Mouse (Mus musculus) ovary, adult 18-20 months (tissue): ENCODE results near the gene Pqlc2.

Experiments
- DNase-seq: peaks from one replicate; pipeline ENCODE4 v3.0.0; 2022; ENCODE audit warnings: low spot score, mixed read lengths

Pqlc2 gene

DNA sequence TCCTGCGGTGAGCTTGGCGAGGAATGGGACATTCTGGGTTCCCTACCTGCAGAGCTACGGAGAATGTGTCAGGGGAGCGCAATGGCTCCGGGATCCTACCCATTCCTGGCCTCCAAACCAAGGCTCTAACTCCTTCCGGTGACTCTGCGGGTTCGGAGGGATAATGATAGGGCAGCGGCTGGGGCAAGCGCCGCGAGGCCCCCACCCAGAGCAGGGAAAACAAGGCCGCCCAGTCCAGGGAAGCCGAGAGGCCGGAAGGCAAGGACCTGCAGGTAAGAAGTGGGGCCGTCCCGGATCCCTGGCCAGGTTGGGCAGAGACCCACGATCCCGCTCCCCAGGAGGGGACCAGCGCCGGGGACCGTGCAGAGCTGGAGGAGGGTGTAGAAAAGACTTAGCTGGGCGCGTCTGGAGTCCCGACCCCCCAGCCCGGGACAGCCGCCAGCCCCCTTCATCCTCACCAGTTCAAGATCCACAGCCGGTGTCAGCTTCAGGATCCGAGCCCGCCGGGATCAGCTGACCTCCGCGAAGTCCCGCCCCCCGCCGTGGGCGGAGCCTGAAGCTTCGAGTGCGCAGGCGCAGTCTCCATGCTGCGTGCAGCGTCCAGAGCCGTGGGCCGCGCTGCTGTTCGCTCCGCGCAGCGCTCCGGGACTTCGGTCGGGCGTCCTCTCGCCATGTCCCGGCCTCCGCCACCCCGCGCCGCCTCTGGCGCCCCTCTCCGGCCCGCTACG is at the start of gene Pqlc2, which contains the start of gene Akr7a5:
Gene Pqlc2 (minus strand): TSS at position 538 of the 728 bp plus-strand sequence.
Gene Akr7a5 (plus strand): TSS at position 574 of the 728 bp plus-strand sequence.
- DNase-seq = peak; percentile 90

DNA sequence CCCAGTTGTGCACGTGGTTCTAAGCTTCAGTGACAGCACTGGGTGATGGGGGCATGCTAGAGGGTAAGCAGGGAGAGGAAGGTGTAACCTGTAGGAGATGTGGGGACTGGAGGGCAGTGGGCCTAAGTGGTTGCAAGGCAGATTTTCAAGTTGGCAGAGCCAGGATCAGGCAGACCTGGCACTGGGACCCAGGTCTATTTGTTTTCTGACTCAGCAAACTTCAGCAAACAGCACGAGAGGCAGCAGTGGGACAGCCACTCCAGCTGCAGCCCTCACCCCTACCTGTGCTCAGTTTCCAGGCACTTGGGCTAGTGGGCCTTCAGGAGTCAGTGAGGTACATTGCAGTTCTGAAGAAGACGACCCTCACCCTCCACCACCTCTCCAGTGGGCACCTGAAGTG is 46.7 kb upstream of the Pqlc2 start:
- no peak for DNase-seq

DNA sequence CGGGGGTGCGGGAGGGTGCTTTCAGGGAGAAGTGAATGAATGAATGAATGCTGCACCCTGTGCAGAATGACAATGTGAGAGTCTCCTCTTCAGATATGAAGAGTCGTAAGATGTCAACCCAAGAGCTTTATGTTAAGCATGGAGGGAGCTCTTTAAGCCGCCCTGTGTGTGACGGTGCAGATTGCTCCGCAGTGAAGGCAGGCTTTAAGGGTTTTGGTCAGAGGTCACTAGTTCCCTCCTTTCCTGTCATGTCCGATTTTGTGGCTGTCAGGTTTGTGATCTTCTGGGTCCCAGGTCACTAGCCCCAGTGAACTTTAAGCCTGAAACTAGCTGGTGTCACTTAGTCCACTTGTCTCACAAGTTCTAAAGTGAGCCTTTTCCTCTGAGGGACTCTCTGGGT is 42.3 kb upstream of the Pqlc2 start:
- DNase-seq = no peak

DNA sequence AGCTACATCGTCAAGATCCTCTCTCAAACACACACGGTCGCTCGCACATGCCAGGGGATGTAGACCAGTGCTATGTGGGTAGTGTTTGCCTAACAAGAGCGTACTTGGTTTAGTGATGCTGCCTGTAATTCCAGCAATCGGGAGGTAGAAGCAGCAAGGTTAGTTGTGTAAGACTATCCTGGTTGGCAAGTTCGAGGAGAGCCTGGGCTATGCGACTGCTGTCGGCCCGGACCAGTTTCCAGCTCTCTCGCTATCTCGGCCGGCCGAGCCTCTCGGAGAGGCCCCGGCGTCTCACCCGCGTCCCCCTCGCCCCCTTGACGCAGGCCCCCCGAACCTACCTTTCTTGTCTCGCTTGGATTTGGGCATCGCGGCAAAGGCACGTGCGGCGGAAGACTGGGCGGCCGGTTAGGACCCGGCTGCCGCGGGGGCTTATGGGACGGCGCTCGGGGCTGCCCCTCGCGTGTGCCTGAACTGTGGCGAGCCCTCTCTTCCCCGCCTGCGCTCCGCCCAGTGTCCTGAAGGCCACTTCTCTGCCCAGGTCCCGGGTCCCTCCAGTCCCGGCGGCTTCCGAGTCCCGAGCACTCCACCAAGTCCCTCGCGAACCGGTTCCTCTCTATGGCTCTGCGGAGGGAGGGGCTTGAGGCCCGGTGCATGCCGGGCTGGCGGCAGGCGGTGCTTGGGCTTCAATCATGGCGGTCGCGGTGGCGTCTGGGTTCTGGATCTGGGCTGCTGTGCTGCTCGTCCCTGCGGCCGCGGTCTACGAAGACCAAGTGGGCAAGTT is 41.6 kb upstream of the Pqlc2 start, which contains the start of the genes Mrto4, Emc1 and Ubr4:
Gene Mrto4 (minus strand): TSS at position 646 of the 781 bp plus-strand sequence.
Gene Emc1 (plus strand): TSS at position 657 of the 781 bp plus-strand sequence.
Gene Ubr4 (plus strand): TSS at position 679 of the 781 bp plus-strand sequence.
- DNase-seq = peak; percentile 75

DNA sequence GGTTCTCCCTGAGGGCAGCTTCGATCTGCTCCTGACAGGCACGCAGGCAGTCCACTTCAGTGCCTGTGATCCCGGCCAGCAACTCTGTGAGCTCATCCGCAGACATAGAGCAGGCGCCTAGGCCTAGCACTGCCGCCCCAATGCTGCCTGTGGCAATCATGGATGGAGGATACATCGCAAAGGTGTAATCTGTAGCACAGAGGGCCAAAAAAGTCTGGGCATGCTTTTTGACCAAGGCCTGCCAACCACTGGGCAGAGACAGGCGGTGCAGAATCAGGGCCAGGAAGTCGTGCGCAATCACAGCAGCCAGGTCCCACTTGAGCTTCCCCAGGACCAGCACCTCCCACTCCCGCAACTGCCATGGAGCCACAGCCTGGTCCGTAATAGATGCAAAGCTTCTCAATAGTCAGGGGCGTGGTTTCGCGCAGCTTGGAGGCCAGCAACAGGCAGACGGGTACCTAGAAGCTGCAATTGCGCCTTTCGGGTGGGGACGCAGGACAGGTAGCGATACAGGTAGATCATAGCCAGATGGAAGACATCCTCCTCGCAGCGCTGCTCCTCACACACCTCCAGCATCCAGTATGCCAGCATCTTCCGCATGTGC is 35.0 kb upstream of the Pqlc2 start:
- DNase-seq = no peak

DNA sequence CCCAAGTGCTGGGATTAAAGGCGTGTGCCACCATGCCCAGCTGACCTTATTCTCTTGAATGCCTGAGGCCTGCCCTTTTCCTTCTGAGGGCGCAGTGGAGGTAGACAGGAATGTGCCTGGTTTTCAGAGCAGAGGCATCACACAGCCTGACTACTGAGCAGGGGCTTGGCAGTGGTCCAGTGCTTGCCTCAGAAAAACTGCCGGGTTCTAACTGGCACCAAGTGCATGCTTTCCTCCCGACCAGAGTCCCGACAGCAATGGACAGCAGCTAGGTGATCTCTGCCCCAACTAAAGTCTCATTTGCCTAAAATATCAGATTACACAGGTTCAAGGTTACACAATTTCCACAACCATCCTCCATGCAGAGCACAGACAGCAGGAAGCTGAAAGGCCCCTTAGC is 33.2 kb upstream of the Pqlc2 start:
- peak; percentile 32 for DNase-seq

DNA sequence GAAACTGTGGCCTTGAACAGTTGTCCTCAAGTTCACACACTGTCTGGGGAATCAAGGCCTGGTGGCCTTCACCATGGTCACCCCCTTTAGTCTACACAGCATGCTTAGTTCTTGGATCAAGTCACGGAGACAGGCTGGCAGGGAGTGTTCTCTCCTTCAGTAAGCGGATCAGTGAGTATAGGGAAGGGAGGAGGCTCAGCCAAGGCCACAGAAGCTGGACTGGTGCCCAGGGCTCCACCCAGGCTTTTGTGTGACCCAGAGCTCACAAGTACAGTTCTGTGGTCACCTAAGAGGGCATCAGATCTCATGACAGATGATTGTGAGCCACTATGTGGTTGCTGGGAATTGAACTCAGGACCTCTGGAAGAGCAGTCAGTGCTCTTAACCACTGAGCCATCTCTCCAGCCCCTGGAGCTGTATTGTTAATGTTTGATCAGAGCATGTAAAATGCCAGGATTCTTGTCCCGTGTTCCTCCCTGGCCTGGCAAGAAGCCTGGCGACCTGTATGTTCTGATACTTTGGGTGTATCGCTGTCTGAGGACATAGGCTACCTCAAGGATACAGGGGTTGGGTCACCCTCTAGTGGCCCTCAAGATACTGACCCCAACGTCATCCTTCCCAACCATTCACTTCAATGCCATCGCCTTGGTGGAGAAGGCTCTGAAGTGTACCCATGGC is 31.2 kb upstream of the Pqlc2 start:
- DNase-seq = peak; percentile 78

DNA sequence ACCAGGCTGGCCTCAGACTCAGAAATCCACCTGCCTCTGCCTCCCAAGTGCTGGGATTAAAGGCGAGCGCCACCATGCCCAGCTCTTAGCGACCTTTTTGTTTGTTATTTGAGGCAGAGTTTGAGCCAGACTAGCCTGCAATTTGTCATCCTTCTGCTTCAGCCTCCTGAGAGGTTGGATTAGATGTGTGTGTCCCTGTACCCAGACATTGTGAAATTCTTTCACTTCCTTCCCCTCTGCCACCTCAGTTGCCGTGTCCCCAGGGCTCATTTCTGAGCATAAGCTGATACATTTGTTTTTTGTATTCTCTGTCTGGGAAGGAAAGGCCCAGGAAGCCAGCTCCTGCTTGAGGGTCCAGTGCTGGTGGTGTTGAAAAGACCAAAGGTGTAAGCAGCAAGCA is 30.3 kb upstream of the Pqlc2 start:
- DNase-seq = no peak

DNA sequence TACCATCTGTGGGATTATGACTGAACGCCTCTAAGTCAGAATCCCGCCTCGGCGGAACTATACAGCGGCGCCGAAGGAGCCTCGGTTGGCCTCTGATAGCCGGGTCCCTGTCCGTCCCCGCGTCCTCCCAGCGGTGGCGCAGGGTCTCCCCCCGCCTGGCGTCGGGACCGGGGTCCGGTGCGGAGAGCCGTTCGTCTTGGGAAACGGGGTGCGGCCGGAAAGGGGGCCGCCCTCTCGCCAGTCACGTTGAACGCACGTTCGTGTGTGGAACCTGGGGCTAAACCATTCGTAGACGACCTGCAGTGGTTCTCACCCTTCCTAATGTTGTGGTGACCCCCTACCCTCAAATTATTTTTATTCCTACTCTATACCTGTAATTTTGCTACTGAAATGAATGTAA is 27.6 kb upstream of the Pqlc2 start:
- DNase-seq = no peak

DNA sequence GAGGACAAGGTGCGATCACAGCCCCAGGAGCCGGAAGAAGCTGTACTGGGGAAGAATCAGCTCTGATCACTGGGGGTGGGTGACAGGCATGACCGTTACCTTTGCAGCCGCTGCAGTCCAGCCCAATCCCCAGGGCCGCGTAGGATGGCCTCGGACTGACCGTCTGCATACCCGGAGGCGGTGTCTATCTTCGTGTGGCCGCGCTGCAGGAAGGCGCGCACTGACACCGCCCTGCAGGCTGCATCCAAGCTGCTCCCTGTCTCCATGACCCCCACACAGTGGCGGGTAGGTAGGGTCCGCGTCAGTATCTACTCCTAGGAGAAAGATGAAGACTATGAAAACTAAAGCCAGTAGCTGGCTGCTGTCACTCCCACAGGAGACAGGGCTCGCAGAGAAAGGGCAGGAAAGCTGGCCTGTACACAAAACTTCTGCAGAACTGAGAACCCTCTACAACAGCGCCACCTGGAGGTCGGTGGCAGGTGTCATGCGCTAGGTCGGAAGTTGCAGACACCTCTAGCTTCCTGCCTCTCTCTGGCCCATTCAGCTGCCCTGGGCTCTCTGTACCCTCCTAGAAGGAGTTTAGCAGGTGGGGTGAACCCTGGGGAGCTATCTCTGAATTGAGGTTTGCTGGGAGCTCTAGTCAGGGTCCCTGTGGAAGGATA is 26.4 kb upstream of the Pqlc2 start:
- DNase-seq = peak; percentile 49

DNA sequence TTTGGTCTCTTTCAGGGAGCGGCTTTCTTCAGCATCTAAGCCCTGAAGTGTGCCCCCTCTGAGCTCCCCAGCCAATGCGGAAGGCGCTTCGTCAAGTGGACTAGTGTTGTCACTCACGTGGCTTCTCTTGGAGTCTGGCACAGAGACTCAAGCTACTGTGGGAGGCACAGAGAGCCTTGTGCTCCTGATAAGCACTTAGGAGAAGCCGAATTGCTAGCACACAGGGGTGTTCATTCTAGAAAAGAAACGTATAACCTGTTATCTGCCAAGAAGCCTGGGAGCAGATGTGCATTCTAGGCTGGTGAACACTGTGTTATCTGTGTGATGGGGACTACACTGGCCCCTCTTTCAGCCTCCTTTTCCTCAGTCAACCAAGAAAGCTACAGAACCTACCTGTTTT is 25.0 kb upstream of the Pqlc2 start:
- no peak for DNase-seq

DNA sequence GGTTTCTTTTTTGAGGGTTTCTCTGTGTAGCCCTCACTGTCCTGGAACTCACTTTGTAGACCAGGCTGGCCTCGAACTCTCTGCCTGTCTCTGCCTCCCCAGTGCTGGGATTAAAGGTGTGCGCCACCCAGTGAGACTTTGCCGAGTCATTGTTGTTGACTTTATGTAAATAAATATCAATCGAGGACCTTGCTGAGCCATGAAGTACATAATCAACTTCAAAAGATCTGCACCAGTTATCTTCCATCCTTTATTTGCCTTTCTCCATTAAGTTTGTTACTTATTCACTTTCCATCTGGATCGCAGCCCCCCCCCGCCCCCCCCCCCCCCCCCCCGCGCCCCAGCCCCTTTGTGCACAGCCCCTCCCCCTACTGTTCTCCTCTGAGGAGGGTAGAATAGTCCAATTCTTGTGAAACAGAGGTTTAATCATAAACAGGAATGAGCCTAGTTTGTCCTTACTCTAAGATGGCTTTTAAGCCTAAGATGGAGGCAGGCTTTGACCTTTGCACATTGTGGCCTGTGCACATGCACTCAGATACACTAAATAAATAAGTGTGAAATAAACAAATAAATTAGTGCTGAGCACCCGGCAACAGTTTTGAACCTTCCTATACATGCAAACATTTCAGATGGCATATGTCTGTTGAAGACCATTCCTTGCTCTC is 24.3 kb upstream of the Pqlc2 start:
- DNase-seq = no peak

DNA sequence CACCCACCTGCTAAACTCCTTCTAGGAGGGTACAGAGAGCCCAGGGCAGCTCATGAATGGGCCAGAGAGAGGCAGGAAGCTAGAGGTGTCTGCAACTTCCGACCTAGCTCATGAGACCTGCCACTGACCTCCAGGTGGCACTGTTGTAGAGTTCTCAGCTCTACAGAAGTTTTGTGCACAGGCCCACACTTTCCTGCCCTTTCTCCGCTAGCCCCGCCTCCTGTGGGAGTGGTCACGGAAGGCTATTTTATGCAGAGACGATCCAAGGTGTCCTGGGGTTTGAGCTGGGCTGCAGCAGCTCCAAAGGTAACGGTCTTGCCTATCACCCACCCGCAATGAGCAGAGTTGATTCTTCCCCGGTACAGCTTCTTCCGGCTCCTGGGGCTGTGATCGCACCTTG is 20.1 kb upstream of the Pqlc2 start:
- DNase-seq = peak; percentile 76

DNA sequence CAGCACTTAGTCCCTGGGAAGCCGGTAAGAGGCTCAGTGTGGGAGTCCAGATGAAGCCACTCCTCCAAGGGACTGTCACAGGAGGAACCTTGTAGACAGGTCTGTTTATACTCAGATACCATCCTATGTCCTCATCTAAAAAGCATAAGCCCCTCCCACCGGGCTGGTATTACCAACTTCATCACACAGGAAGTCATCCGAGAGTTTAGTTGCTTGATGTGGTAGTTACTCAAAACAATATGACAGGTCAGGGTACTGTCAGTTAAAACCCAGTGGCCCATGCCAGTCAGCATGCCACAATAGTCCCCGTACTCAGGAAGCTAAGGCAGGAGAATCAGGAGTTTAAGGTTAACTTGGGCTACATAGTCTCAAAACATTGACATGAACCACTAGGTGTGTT is 9.2 kb upstream of the Pqlc2 start:
- no peak for DNase-seq

DNA sequence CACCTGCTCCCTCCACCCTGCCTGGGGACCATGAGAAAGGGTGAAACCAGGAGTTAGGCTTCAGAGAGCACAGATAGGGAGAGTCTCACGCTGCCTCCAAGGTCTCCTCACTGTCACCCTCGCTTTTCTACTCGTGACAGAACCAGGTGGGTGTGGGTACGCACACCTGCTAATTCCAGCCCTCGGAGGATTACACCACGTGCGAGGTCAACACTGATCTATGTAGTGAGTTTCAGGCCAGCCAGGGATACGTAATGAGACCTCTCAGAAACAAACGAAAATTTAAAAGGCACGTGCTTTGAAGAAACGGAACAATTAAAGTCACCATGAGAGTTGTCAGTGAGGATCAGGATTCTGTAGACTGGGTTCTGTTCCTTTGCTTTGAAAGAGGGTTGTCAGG is 7.9 kb upstream of the Pqlc2 start:
- no peak for DNase-seq

DNA sequence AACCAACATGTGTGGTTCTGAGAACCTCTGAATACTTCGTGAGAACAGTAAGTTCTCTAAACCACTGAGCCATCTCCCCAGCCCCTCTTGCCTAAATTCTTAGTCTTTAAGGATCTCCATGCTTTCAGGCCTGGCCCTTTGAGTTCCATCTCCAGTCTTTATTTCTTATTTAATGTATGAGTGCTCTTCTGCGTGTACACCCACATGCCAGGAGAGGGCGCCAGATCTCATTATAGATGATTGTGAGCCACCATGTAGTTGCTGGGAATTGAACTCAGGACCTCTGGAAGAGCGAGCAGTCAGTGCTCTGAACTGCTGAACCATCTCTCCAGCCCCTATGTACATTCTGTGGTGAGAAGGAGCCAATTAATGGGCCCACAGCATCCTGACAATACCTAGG is 2.1 kb upstream of the Pqlc2 start:
- DNase-seq = no peak

DNA sequence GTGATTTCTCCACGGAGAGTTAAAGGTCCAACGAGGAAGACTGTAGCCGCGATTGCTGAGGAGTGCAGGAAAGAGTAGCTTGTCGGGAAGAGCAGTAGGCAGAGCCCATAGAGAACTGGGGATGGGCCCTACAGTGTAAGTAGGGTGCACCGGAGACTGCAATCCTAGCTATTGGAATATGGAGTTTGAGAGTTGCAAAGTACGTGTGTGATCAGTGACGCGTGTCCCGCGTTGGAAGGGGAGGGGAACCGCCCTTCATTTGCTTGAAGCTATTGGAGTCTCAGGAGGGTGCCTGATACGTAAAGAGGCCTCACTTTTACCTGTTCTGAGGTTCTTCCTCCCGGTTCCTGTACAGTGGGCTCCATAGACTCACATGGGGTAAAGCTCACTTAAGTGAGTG is 1.2 kb upstream of the Pqlc2 start:
- DNase-seq = no peak

DNA sequence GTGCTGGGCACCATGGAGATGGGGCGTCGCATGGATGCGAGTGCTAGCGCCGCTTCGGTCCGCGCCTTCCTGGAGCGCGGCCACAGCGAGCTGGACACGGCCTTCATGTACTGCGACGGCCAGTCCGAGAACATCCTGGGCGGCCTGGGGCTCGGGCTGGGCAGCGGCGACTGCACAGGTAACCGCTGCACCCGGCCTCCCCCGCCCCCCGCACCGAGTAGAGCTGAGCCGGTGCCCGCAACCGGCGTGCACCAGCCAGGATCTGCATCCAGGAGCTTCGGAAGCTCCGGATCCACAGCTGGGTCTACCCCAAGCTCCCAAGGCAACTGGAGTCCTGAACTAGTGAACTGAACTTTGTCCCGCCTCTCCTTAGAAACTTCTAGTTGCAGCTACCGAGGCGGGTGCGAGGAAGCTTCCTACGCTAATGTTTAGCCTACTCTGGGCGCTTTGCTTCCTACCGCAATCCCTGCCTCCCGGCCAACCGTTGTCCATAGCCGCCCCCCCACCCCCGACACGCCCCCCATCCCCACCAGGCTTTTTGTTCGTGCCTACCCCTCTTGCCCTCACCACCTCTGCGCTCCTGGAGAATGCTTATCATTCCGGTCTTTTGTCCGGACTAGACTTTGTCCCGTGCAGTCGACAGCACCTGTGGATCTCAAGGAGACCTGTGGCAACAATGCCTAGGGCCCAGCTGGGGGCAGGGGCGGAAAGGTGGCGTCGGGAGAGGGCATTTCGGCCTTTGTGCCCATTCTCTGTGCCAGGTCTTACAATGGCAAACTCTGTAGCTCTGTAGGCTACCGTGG is 592 bp upstream of the Pqlc2 start:
- DNase-seq = no peak

DNA sequence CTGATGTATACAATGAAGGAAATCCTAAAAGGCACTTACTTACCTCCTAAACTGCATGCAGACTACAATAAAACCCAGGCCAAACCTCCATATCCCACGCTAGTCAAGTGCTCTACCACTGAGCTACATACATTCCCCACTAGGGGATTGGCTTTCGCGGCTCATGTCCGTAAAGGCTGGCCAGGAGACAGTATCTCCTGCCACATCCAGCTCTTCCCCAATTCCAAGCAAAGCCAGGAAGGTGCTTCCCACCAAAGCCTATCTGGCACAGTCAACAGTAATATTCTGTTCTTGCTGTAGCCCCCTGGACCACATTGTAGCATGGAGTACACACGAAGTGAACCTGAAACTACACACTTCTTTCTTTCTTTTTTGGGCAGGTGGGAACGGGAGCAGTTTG is 857 bp downstream of the Pqlc2 start:
- no peak for DNase-seq

DNA sequence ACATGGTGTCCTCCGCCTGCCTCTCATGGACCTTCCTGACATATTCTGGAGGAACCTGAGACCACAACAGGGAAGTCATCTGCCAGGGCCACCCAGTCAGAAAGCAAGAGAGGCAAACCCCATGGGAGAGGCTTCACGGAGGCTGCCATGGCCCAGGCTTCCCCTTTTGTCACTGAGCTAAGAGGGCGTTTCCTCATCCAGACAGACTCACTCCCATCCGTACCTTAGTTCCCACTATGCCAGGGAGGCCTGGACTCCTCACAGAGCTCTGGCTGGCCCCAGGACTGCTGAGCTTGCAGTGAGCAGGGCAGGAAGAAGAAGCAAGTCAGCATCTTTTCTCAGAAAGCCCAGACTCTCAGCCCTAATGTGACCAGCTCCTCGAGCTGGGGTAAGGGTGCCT is 2.6 kb downstream of the Pqlc2 start:
- no peak for DNase-seq
